Mouse (Mus musculus): ENCODE data around the gene Gatd1. TPM values are rescaled to one million over a fixed set of nuclear protein-coding genes. Genes with fewer than 3 reads are reported as not detected.
A peak's percentile ranks its signal among the peaks of the same experiment; 100 is the strongest.
"Not testable (repeated sequence)": the region's sequence is repeated elsewhere in the genome, so short reads cannot be mapped to it uniquely, and the experiment has no call there.

The Gatd1 gene
- polyA plus RNA-seq, 1 experiment from 2014 or later, result 17.4 TPM

DNA sequence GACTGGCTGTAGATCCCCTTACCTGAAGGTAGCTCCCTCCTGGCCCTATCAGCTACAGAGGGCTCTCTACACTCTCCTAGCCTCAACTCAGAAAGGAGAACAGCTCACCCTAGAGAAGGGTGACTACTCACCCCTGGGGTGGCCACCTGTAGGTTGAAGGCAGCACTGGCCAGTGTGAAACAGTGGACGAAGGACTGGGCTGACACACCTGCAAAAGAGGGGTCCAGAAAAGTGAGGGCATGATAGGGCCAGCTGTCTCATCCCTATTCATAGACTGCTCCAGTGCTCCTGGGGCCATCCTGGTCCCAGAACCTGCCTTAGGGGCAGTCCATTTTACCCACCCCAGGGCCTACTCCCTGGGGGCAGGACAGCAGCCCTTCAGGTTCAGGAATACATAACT, 2.3 kb downstream of the Gatd1 start:
- TF ChIP-seq CTCF (IDR thresholded peaks at IDR 0.05; ENCODE audit: low read depth) (no peak), EP300 (IDR thresholded peaks at IDR 0.05; ENCODE audit: low read depth) (no peak)
- WGBS (ENCODE audit: insufficient replicate concordance), result 79% methylated on average over 1 of the region's 1 CpGs
- no peaks in the 10 kb centered on the region for H3K9me3 ChIP-seq (ENCODE audit: low read length)
- no peak overlapping the region for H3K4me3 ChIP-seq (ENCODE audit: low read depth, low read length)
- no peak overlapping the region; the same call in 1 of the 2 replicates for H3K27ac ChIP-seq (ENCODE audit: low read depth)
- H3K4me1 ChIP-seq (ENCODE audit: insufficient read depth), result peaks cover 35% of the 10 kb centered on the region
- ATAC-seq (no peak), DNase-seq (no peak)
- H3K27me3 ChIP-seq (ENCODE audit: insufficient read depth, low read length), result no peaks in the 10 kb centered on the region
- peaks cover 24% of the 10 kb centered on the region for H3K36me3 ChIP-seq (replicated peaks; ENCODE audit: insufficient read depth, low read length)
- no peak overlapping the region for H3K4me2 ChIP-seq (ENCODE audit: low read depth, low read length)
- H3K9ac ChIP-seq (replicated peaks), result no peak overlapping the region

DNA sequence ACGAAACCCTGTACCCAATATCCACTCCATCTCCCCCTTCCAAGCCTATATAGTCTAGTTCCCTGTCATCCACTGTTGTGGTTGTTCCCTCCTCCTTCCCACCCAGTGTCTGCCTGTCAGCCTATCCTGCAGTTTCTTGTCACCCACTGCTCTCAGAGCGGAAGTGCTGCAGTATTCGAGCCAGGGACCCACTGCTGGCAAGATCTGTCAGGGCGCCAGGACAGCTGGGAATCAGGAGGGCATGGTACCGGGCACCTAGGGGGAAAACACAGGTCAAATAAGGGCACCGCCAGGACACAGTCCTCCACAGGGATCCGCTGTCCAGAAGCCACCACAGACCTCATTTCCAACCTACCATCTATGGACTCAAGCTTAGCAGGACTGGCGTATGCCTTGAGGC, 3.3 kb downstream of the Gatd1 start:
- H3K36me3 ChIP-seq (replicated peaks; ENCODE audit: insufficient read depth, low read length), result peaks cover 24% of the 10 kb centered on the region
- peaks cover 28% of the 10 kb centered on the region for H3K4me1 ChIP-seq (ENCODE audit: insufficient read depth)
- no peak overlapping the region for H3K9ac ChIP-seq (replicated peaks)
- TF ChIP-seq EP300 (IDR thresholded peaks at IDR 0.05; ENCODE audit: low read depth) (no peak), CTCF (IDR thresholded peaks at IDR 0.05; ENCODE audit: low read depth) (no peak)
- WGBS (ENCODE audit: insufficient replicate concordance), result 90% methylated on average over 8 of the region's 8 CpGs
- no peak overlapping the region for H3K4me3 ChIP-seq (ENCODE audit: low read depth, low read length)
- no peaks in the 10 kb centered on the region for H3K27me3 ChIP-seq (ENCODE audit: insufficient read depth, low read length)
- H3K9me3 ChIP-seq (ENCODE audit: low read length), result no peaks in the 10 kb centered on the region
- DNase-seq (no peak), ATAC-seq (no peak)
- H3K4me2 ChIP-seq (ENCODE audit: low read depth, low read length), result no peak overlapping the region
- H3K27ac ChIP-seq (ENCODE audit: low read depth), result no peak overlapping the region

- Histone ChIP-seq H3K27me3 (ENCODE audit: insufficient read depth, low read length) (no peaks in the 10 kb centered on the region), H3K4me1 (ENCODE audit: insufficient read depth) (peaks cover 17% of the 10 kb centered on the region), H3K4me2 (ENCODE audit: low read depth, low read length) (no peak overlapping the region), H3K4me3 (ENCODE audit: low read depth, low read length) (no peak overlapping the region), H3K27ac (ENCODE audit: low read depth) (no peak overlapping the region), H3K9ac (replicated peaks) (no peak overlapping the region), H3K36me3 (replicated peaks; ENCODE audit: insufficient read depth, low read length) (peaks cover 24% of the 10 kb centered on the region), H3K9me3 (ENCODE audit: low read length) (no peaks in the 10 kb centered on the region)
- DNase-seq, result peak; percentile 91
- ATAC-seq, result peak; percentile 69
- TF ChIP-seq CTCF (IDR thresholded peaks at IDR 0.05; ENCODE audit: low read depth) (peak; percentile 98), EP300 (IDR thresholded peaks at IDR 0.05; ENCODE audit: low read depth) (no peak)
- WGBS (ENCODE audit: insufficient replicate concordance), result 12% methylated on average over 11 of the region's 11 CpGs
Measured at GRCm38 (mm10) chr7:141408833-141409232, 5.1 kb downstream of the Gatd1 start.

DNA sequence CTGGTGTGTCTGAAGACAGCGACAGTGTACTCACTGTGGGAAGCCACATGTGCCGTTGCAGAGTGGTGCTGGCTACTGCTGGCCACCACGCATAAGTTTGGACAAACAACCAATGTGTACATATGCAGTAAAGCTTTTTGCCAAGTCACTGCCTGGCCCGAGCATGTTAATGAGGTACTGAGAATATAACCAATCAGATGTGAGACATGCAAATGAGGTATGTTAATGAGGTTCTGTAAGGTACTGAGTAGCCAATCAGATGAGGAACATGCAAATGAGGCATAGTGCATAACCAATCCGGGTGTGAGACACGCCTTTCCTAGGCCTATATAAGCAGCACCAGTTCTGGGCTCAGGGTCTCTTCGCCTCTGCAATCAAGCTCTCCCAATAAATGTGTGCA, 6.3 kb downstream of the Gatd1 start:
- H3K4me3 ChIP-seq (ENCODE audit: low read depth, low read length); H3K9me3 ChIP-seq (ENCODE audit: low read length); H3K9ac ChIP-seq (replicated peaks); DNase-seq; H3K27me3 ChIP-seq (ENCODE audit: insufficient read depth, low read length); H3K27ac ChIP-seq (ENCODE audit: low read depth); ATAC-seq; H3K4me2 ChIP-seq (ENCODE audit: low read depth, low read length); H3K4me1 ChIP-seq (ENCODE audit: insufficient read depth): not testable (repeated sequence)
- 87% methylated on average over 7 of the region's 7 CpGs for WGBS (ENCODE audit: insufficient replicate concordance)
- peaks cover 30% of the 10 kb centered on the region for H3K36me3 ChIP-seq (replicated peaks; ENCODE audit: insufficient read depth, low read length)

- Histone ChIP-seq H3K36me3 (replicated peaks; ENCODE audit: insufficient read depth, low read length) (peaks cover 45% of the 10 kb centered on the region), H3K4me2 (ENCODE audit: low read depth, low read length) (no peak overlapping the region), H3K4me1 (ENCODE audit: insufficient read depth) (0 out of 2 replicates have a peak, but pooled peaks cover 4% of the 10 kb centered on the region), H3K4me3 (ENCODE audit: low read depth, low read length) (no peak overlapping the region), H3K27ac (ENCODE audit: low read depth) (no peak overlapping the region), H3K27me3 (ENCODE audit: insufficient read depth, low read length) (no peaks in the 10 kb centered on the region), H3K9me3 (ENCODE audit: low read length) (no peaks in the 10 kb centered on the region), H3K9ac (replicated peaks) (no peak overlapping the region)
- no peak for ATAC-seq
- TF ChIP-seq EP300 (IDR thresholded peaks at IDR 0.05; ENCODE audit: low read depth), result no peak
- no peak for TF ChIP-seq CTCF (IDR thresholded peaks at IDR 0.05; ENCODE audit: low read depth)
- WGBS (ENCODE audit: insufficient replicate concordance), result 72% methylated on average over 4 of the region's 4 CpGs
- no peak for DNase-seq
Measured at GRCm38 (mm10) chr7:141405466-141405865, 8.5 kb downstream of the Gatd1 start.

- no peaks in the 10 kb centered on the region for H3K27me3 ChIP-seq (ENCODE audit: insufficient read depth, low read length)
- no peak overlapping the region for H3K27ac ChIP-seq (ENCODE audit: low read depth)
- no peaks in the 10 kb centered on the region for H3K4me1 ChIP-seq (ENCODE audit: insufficient read depth)
- H3K4me3 ChIP-seq (ENCODE audit: low read depth, low read length), result no peak overlapping the region
- ATAC-seq (peak; percentile 72), DNase-seq (peak; percentile 79)
- no peak overlapping the region for H3K4me2 ChIP-seq (ENCODE audit: low read depth, low read length)
- peaks cover 50% of the 10 kb centered on the region for H3K36me3 ChIP-seq (replicated peaks; ENCODE audit: insufficient read depth, low read length)
- 37% methylated on average over 5 of the region's 5 CpGs for WGBS (ENCODE audit: insufficient replicate concordance)
- no peaks in the 10 kb centered on the region for H3K9me3 ChIP-seq (ENCODE audit: low read length)
- no peak overlapping the region for H3K9ac ChIP-seq (replicated peaks)
- TF ChIP-seq CTCF (IDR thresholded peaks at IDR 0.05; ENCODE audit: low read depth) (peak; percentile 98), EP300 (IDR thresholded peaks at IDR 0.05; ENCODE audit: low read depth) (no peak)
Measured at GRCm38 (mm10) chr7:141403305-141403704, 10.6 kb downstream of the Gatd1 start.

GRCm38 (mm10) chr7:141395348-141395747, 18.6 kb downstream of the Gatd1 start:
- H3K9me3 ChIP-seq (ENCODE audit: low read length), result no peaks in the 10 kb centered on the region
- no peak overlapping the region for H3K4me3 ChIP-seq (ENCODE audit: low read depth, low read length)
- WGBS (ENCODE audit: insufficient replicate concordance), result 47% methylated on average over 1 of the region's 1 CpGs
- TF ChIP-seq EP300 (IDR thresholded peaks at IDR 0.05; ENCODE audit: low read depth) (no peak), CTCF (IDR thresholded peaks at IDR 0.05; ENCODE audit: low read depth) (no peak)
- no peak overlapping the region for H3K27ac ChIP-seq (ENCODE audit: low read depth)
- peaks cover 43% of the 10 kb centered on the region for H3K36me3 ChIP-seq (replicated peaks; ENCODE audit: insufficient read depth, low read length)
- H3K27me3 ChIP-seq (ENCODE audit: insufficient read depth, low read length), result no peaks in the 10 kb centered on the region
- H3K4me2 ChIP-seq (ENCODE audit: low read depth, low read length), result no peak overlapping the region
- DNase-seq, result no peak
- no peak for ATAC-seq
- H3K9ac ChIP-seq (replicated peaks), result no peak overlapping the region
- peaks cover 17% of the 10 kb centered on the region for H3K4me1 ChIP-seq (ENCODE audit: insufficient read depth)
